Mouse (Mus musculus) ES-Bruce4 (cell line): ENCODE results near the gene Stk38.
"Not testable (repeated sequence)": the region's sequence is repeated elsewhere in the genome, so short reads cannot be mapped to it uniquely, and the experiment has no call there.

ENCODE experiments used
- CTCF ChIP-seq: IDR thresholded peaks from one replicate; pipeline ENCODE4 v1.8.1; 2011; ENCODE audit warnings: low read depth, low read length
- EP300 ChIP-seq: IDR thresholded peaks from 2 replicates; pipeline ENCODE4 v1.6.1; 2011; ENCODE audit warnings: low read depth, low read length; ENCODE audit not compliant: insufficient read depth
- POLR2A ChIP-seq: IDR thresholded peaks from one replicate; pipeline ENCODE4 v1.8.1; 2011; ENCODE audit warnings: low read length; ENCODE audit not compliant: insufficient read depth

- not testable (repeated sequence) for TF ChIP-seq CTCF, POLR2A, EP300
These were observed 14.8 kb downstream of the Stk38 start for GRCm38 (mm10) chr17:28993004-28993403.
